Mouse (Mus musculus) lung, adult 2 months (tissue): ENCODE data around the gene Kdm4b. TPM values are rescaled to one million over a fixed set of nuclear protein-coding genes. Genes with fewer than 3 reads are reported as not detected.

Source experiments
- DNase-seq: peaks from one replicate; pipeline ENCODE4 v3.0.0; 2022
- H3K4me1 ChIP-seq: fragments of 200-500 bp; 2 replicates; pipeline ENCODE4 v1.6.1; 2011; ENCODE audit warnings: low read length; ENCODE audit not compliant: control insufficient read depth, insufficient read depth
- H3K4me3 ChIP-seq: fragments of 200-500 bp; replicated peaks from 2 replicates; pipeline ENCODE3; 2011; ENCODE audit warnings: low read depth, mild to moderate bottlenecking, control low read depth, low read length; ENCODE audit errors: extremely low read depth
- CTCF ChIP-seq: fragments of 200-500 bp; IDR thresholded peaks from 2 replicates; pipeline ENCODE4 v1.5.1; 2011; ENCODE audit warnings: mild to moderate bottlenecking, low read length, control low read depth; ENCODE audit not compliant: insufficient read depth
- POLR2A ChIP-seq: fragments of 200-500 bp; IDR thresholded peaks from 2 replicates; pipeline ENCODE4 v1.6.1; 2011; ENCODE audit warnings: low read depth, mild to moderate bottlenecking, control low read depth, low read length, borderline replicate concordance; ENCODE audit errors: extremely low read depth
- WGBS: fragments of 180-500 bp; shearing (Covaris S2); methylation state at CpG from one replicate; pipeline ENCODE4 v1.1.7; 2018; 5-methylcytosine and 5-hydroxymethylcytosine counted together
- polyA plus RNA-seq: library from polyadenylated mRNA; depleted of rRNA; stranded (reverse); fragments of >200 nt; gene quantifications from 2 replicates; pipeline ENCODE4 v1.2.3, GENCODE M21; 2012

The Kdm4b gene
- polyA plus RNA-seq, 1 experiment: 39.9 TPM

- 78% methylated on average over 1 of the region's 1 CpGs for WGBS
- no peaks in the 10 kb centered on the region for H3K4me1 ChIP-seq
- no peak overlapping the region for H3K4me3 ChIP-seq
- TF ChIP-seq CTCF: no peak
- no peak for DNase-seq
Observed at GRCm38 (mm10) chr17:56359864-56360263, 34.0 kb downstream of the Kdm4b start.

- DNase-seq: no peak
- Histone ChIP-seq H3K4me3 (no peak overlapping the region), H3K4me1 (peaks cover under 1% of the 10 kb centered on the region; the same call in 1 of the 2 replicates)
- WGBS: 81% methylated on average over 8 of the region's 8 CpGs
- TF ChIP-seq POLR2A (no peak), CTCF (no peak)
Observed at GRCm38 (mm10) chr17:56360451-56360850, 34.6 kb downstream of the Kdm4b start.

- no peak for DNase-seq
- TF ChIP-seq POLR2A (no peak), CTCF (no peak)
- WGBS: 94% methylated on average over 2 of the region's 2 CpGs
- Histone ChIP-seq H3K4me3 (no peak overlapping the region), H3K4me1 (peaks cover 9% of the 10 kb centered on the region; the same call in 1 of the 2 replicates)
Observed at GRCm38 (mm10) chr17:56361542-56361941, 35.7 kb downstream of the Kdm4b start.

DNA sequence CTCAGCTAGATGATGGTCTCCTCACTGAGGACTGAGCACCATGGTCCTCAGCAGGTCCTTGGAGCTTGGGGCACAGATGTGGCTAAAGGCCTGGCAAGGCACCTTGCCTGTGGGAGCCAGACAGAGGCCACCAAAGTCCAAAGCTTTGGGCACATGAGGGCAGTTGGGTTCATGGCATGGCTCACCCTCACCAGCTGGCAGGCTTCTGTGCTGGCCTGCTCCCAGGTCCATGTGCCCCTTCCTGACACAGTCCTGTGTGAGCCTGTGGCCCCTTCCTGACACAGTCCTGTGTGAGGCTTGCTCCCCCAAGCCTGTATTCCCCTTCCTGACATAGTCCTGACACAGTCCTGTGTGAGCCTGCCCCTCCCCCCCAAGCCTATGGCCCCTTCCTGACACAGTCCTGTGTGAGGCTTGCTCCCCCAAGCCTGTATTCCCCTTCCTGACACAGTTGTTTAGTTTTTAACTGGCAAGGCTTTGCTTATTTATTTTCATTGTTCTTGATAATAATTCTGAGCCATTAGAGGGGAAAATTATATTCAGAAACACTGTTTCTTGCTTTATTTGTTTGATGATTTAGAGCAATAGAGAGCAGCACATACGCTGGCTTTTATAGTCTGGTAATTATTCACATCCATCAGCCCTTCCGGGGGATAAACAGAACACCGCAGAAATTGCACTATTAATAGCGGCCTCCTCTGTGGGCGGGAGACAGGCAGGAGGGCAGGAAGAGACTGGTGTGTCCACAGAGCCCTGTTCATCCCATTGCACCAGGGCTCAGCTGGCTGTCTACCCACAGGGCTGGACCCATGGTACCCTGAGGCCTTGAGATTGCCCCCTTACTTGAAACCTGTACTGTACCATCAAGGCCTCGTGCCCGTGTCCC, 40.2 kb downstream of the Kdm4b start:
- no peak for DNase-seq
- Histone ChIP-seq H3K4me1 (peaks cover 10% of the 10 kb centered on the region; the same call in 1 of the 2 replicates), H3K4me3 (no peak overlapping the region)
- WGBS: 44% methylated on average over 7 of the region's 7 CpGs
- TF ChIP-seq POLR2A (no peak), CTCF (no peak)

GRCm38 (mm10) chr17:56368291-56368790, 42.5 kb downstream of the Kdm4b start:
- H3K4me3 ChIP-seq: no peak overlapping the region
- TF ChIP-seq CTCF (no peak), POLR2A (no peak)
- H3K4me1 ChIP-seq: peaks cover 10% of the 10 kb centered on the region; the same call in 1 of the 2 replicates
- DNase-seq: no peak
- 84% methylated on average over 6 of the region's 6 CpGs for WGBS

DNA sequence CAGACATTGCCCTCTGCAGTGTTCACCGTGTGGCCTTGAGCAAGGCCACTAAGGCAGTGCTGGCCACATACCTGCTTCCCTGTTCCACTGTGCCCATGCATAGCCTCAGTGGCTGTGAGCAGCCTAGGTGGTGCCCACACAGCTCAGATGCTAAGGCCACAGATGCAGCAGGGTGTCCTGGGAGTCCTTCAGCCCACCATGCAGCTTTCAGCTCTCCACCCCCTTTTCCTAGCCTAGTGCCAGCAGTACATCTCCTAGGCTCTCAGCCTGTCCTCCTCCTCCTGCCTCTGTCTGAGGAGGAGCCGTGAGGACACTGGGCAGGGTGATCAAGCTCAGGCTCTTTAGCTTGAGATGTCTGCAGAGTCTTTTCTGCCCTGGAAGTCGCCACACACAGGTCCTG, 44.2 kb downstream of the Kdm4b start:
- peaks cover 10% of the 10 kb centered on the region; the same call in 1 of the 2 replicates for H3K4me1 ChIP-seq
- no peak for TF ChIP-seq CTCF
- TF ChIP-seq POLR2A: no peak
- no peak for DNase-seq
- no peak overlapping the region for H3K4me3 ChIP-seq
- 87% methylated on average over 3 of the region's 3 CpGs for WGBS

GRCm38 (mm10) chr17:56371029-56371660, 45.3 kb downstream of the Kdm4b start:
- no peak for DNase-seq
- H3K4me1 ChIP-seq: peaks cover 4% of the 10 kb centered on the region; the same call in 1 of the 2 replicates
- 90% methylated on average over 15 of the region's 15 CpGs for WGBS
- H3K4me3 ChIP-seq: no peak overlapping the region
- TF ChIP-seq CTCF (no peak), POLR2A (no peak)

DNA sequence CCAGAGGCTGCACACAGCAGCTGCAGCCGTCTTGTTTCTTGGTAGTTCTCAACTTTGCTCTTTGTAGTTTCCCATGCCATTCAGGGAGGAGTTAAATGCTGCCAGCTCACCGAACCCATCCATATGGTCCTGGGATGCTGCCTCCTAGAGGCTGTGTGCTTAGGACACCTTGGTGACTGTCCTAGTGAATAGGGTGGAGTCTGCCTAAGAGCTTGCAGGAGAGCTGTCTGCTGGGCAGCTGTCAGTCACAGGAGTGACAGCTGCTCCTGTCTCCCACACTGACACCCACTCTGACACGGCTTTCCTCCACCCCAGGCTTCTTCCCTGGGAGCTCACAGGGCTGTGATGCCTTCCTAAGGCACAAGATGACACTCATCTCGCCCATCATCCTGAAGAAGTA, 46.2 kb downstream of the Kdm4b start:
- TF ChIP-seq CTCF (no peak), POLR2A (no peak)
- no peak for DNase-seq
- Histone ChIP-seq H3K4me1 (no peaks in the 10 kb centered on the region), H3K4me3 (no peak overlapping the region)
- WGBS: 74% methylated on average over 4 of the region's 4 CpGs

DNA sequence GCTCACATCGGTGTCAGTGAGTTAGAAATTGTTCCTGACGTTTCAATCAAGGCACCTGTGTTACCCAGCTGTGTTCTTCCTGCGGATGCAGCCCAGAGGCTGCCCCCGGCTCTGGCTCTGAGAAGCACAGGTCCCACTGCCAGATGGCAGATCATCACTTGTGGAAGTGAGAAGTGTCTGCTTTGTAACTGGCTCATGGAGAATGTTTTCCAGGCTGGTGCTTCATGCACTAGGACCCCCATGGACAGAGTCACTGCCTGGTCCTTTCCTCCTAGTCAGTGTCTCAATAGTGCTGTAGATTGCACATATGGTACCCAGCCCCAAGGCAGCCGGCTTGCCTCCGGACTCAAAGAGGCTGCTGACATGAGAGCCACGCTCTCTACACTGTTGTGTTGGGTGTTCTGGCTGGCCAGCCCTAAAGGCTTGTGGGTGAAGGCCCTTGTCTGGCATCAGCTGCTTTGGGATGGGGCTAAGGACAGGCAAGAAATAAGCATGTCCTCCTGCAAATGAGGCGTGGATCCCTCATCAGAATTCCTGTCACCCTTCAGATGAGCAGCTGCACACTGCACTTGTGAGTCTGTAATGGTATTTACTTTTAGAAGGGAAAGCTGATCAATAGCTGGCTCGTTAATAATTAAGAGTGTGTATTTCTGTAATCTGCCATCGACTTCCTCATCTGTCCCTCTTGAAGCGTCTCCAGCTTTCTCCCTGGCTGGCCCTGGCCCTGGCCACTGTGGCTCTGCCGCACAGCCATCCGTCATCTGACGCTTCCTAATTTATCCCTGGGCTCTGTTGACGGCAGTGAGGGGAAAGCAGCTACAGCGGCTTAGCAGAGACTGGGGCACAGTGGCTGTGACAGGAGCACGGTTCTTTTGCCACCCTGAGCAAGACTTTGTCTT, 47.5 kb downstream of the Kdm4b start:
- WGBS: 66% methylated on average over 17 of the region's 17 CpGs
- no peak for DNase-seq
- no peak for TF ChIP-seq POLR2A
- TF ChIP-seq CTCF: no peak
- Histone ChIP-seq H3K4me1 (no peaks in the 10 kb centered on the region), H3K4me3 (no peak overlapping the region)
